Mouse (Mus musculus) lung, embryonic 16.5 days (tissue): ENCODE results near the gene Olfr1537. TPM values are rescaled to one million over a fixed set of nuclear protein-coding genes. Genes with fewer than 3 reads are reported as not detected.

Experiments
- ATAC-seq: fragments of 200-750 bp; cut with Nextera tagmentation; 2 replicates; pipeline ENCODE4 v1.8.0; 2017; ENCODE audit warnings: low read depth, mild to moderate bottlenecking, moderate library complexity
- H3K27ac ChIP-seq: fragments of 300-500 bp; sonication (generic); 2 replicates; pipeline ENCODE4 v1.5.1; 2014; ENCODE audit warnings: mild to moderate bottlenecking, control low read depth, low read length
- H3K27me3 ChIP-seq: fragments of 300-500 bp; sonication (generic); 2 replicates; pipeline ENCODE4 v1.6.1; 2014; ENCODE audit warnings: low read depth, low read length, mixed read lengths; ENCODE audit not compliant: control insufficient read depth, insufficient read depth
- H3K36me3 ChIP-seq: fragments of 300-500 bp; sonication (generic); 2 replicates; pipeline ENCODE4 v1.6.1; 2014; ENCODE audit warnings: low read length; ENCODE audit not compliant: control insufficient read depth, insufficient read depth
- H3K4me1 ChIP-seq: fragments of 300-500 bp; sonication (generic); replicated peaks from 2 replicates; pipeline ENCODE4 v1.6.1; 2014; ENCODE audit warnings: low read length, mixed read lengths; ENCODE audit not compliant: control insufficient read depth, insufficient read depth
- H3K4me2 ChIP-seq: fragments of 300-500 bp; sonication (generic); 2 replicates; pipeline ENCODE4 v1.6.1; 2014; ENCODE audit warnings: low read depth, low read length, control low read depth
- H3K4me3 ChIP-seq: fragments of 300-500 bp; sonication (generic); 2 replicates; pipeline ENCODE4 v1.5.1; 2014; ENCODE audit warnings: mild to moderate bottlenecking, low read length, control low read depth
- H3K9ac ChIP-seq: fragments of 300-500 bp; sonication (generic); 2 replicates; pipeline ENCODE4 v1.6.1; 2014; ENCODE audit warnings: low read length, control low read depth
- H3K9me3 ChIP-seq: fragments of 300-500 bp; sonication (generic); 2 replicates; pipeline ENCODE4 v1.6.1; 2016; ENCODE audit warnings: low read length; ENCODE audit not compliant: control insufficient read depth
- WGBS: fragments of 180-500 bp; shearing (Covaris S2); extraction: QIAGEN DNeasy Blood & Tissue Kit; methylation state at CpG from one replicate; pipeline ENCODE4 v1.1.7; 2014; 5-methylcytosine and 5-hydroxymethylcytosine counted together
- polyA plus RNA-seq: library from polyadenylated mRNA; unstranded; fragments of >200 nt; fragmentation: Nextera tagmentation; extraction: Ambion mirVana; gene quantifications from 2 replicates; pipeline ENCODE4 v1.2.1, GENCODE M21; 2015

Olfr1537 gene
- not detected in 2 replicates for polyA plus RNA-seq

GRCm38 (mm10) chr9:39249894-39250293 is at the start of gene Olfr1537:
TSS of gene Olfr1537 (minus strand) at chr9:39249994.
- Histone ChIP-seq H3K4me2 (no peak within 1 kb of the TSS), H3K4me1 (no peaks in the 10 kb centered on the region), H3K4me3 (no peak within 1 kb of the TSS), H3K36me3 (no peaks in the 10 kb centered on the region), H3K27ac (no peak within 1 kb of the TSS), H3K9me3 (no peaks in the 10 kb centered on the region), H3K9ac (no peak within 1 kb of the TSS), H3K27me3 (no peaks in the 10 kb centered on the region)
- 76% methylated on average over 1 of the region's 1 CpGs for WGBS
- no peak for ATAC-seq

GRCm38 (mm10) chr9:39287136-39287535 is 37.3 kb upstream of the Olfr1537 start:
- no peak for ATAC-seq
- Histone ChIP-seq H3K4me1 (no peaks in the 10 kb centered on the region), H3K36me3 (no peaks in the 10 kb centered on the region), H3K27ac (no peak overlapping the region), H3K9me3 (no peaks in the 10 kb centered on the region), H3K9ac (no peak overlapping the region), H3K4me3 (no peak overlapping the region), H3K27me3 (no peaks in the 10 kb centered on the region), H3K4me2 (no peak overlapping the region)
- WGBS: 44% methylated on average over 2 of the region's 2 CpGs

GRCm38 (mm10) chr9:39276718-39277117 is 26.9 kb upstream of the Olfr1537 start, which contains the start of gene Olfr945:
TSS of gene Olfr945 (minus strand) at chr9:39276818.
- ATAC-seq: no peak
- Histone ChIP-seq H3K9me3 (no peaks in the 10 kb centered on the region), H3K4me2 (no peak within 1 kb of the TSS), H3K27me3 (no peaks in the 10 kb centered on the region), H3K27ac (no peak within 1 kb of the TSS), H3K4me1 (no peaks in the 10 kb centered on the region), H3K36me3 (no peaks in the 10 kb centered on the region), H3K9ac (no peak within 1 kb of the TSS), H3K4me3 (no peak within 1 kb of the TSS)
- WGBS: 81% methylated on average over 3 of the region's 3 CpGs

GRCm38 (mm10) chr9:39201620-39202019 is 48.2 kb downstream of the Olfr1537 start, which contains the start of gene Olfr944:
TSS of gene Olfr944 (plus strand) at chr9:39201920.
- Histone ChIP-seq H3K4me3 (no peak within 1 kb of the TSS), H3K4me2 (no peak within 1 kb of the TSS), H3K36me3 (no peaks in the 10 kb centered on the region), H3K4me1 (no peaks in the 10 kb centered on the region), H3K27ac (no peak within 1 kb of the TSS), H3K9ac (no peak within 1 kb of the TSS), H3K9me3 (no peaks in the 10 kb centered on the region), H3K27me3 (no peaks in the 10 kb centered on the region)
- no peak for ATAC-seq

Other genes starting within 250 kb of the Olfr1537 start
- not detected in 2 replicates for gene Olfr146, start 226.6 kb downstream of the Olfr1537 start, polyA plus RNA-seq
- gene Olfr937, start 185.0 kb downstream of the Olfr1537 start, polyA plus RNA-seq: not detected in 2 replicates
- gene Olfr938, start 171.1 kb downstream of the Olfr1537 start, polyA plus RNA-seq: not detected in 2 replicates
- gene Olfr27, start 121.9 kb downstream of the Olfr1537 start, polyA plus RNA-seq: not detected in 2 replicates
- gene Olfr943, start 83.7 kb downstream of the Olfr1537 start, polyA plus RNA-seq: not detected in 2 replicates
- not detected in 2 replicates for gene Olfr944, start 48.1 kb downstream of the Olfr1537 start, polyA plus RNA-seq
- not detected in 2 replicates for gene Olfr945, start 26.8 kb upstream of the Olfr1537 start, polyA plus RNA-seq
- not detected in 2 replicates for gene Olfr948, start 76.1 kb upstream of the Olfr1537 start, polyA plus RNA-seq
- gene Olfr951, start 137.4 kb upstream of the Olfr1537 start, polyA plus RNA-seq: not detected in 2 replicates
- gene Olfr952, start 177.2 kb upstream of the Olfr1537 start, polyA plus RNA-seq: not detected in 2 replicates
- gene Olfr954, start 206.7 kb upstream of the Olfr1537 start, polyA plus RNA-seq: not detected in 2 replicates
- not detected in 2 replicates for gene Olfr955, start 221.9 kb upstream of the Olfr1537 start, polyA plus RNA-seq
- not detected in 2 replicates for gene Olfr44, start 244.0 kb upstream of the Olfr1537 start, polyA plus RNA-seq